Mouse (Mus musculus) gastrocnemius, postnatal 4 days (tissue): Measurements from ENCODE around the gene Arhgef3. TPM values are rescaled to one million over a fixed set of nuclear protein-coding genes. Genes with fewer than 3 reads are reported as not detected.
A peak's percentile ranks its signal among the peaks of the same experiment; 100 is the strongest.

Experiments used
- DNase-seq, 2 experiments: peaks; one replicate each; pipeline ENCODE4 v3.0.0; 2021 to 2022; ENCODE audit warnings: low spot score in 2 of 2, mixed read lengths in 2 of 2
- total RNA-seq, 2 experiments: library from RNA; stranded (reverse); gene quantifications; 2 replicates each; pipeline ENCODE4 v1.2.3; 2021

The Arhgef3 gene
- total RNA-seq, 2 experiments from 2014 or later, result 24.8 to 25.1 TPM

DNA sequence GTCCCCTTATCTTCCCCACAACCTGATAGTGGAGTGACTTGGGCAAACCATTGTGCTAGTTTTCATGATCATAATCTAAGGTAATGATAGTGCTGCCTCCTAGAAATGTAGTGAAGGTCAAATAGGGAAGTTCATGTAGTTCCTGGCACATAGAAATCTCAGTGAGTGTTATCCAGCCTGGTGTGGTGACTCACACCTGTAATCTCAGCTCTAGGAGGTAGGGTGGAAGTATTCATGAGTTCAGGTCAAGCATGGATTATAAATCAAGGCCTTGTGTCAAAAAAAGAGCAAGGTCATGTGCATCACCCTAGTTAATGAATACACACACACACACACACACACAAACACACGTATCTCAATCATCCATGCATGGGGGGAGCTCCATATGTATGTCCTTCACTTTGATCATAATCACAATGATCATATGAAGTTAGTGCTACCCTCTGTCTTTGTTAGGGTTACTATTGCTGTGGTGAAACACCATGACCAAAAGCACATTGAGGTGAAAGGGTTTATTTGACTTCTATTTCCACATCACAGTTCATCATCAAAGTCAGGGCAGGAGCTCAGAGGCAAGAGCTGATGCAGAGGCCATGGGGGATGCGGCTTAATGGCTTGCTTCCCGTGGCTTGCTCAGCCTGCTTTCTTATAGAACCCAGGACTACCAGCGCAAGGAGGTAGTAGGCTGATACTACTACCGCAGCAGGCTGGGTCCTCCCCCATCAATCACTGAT lies 226.2 kb downstream of the Arhgef3 start:
- no peak for DNase-seq

- DNase-seq, result no peak
Observed at GRCm38 (mm10) chr14:27341486-27341885, 226.8 kb downstream of the Arhgef3 start.

DNA sequence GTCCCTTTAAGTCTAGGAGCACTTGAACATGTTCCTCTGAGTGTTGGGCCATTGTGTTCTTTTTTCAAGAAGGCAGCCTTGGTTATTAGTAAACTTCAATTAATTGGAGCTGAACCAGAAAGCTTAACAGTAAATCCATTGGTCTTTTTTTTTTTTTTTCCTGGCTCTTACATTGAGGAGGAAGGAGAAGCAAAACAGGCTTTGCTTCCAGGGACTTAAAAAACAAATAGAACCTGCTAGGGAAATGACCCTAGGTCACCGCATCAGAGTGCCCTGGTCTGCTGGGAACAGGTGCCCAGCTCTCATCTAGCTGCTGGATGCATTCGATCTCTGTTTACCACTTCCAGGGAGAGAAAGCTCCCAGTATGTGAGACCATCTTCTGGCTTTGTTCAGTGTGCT lies 227.8 kb downstream of the Arhgef3 start:
- no peak for DNase-seq

DNA sequence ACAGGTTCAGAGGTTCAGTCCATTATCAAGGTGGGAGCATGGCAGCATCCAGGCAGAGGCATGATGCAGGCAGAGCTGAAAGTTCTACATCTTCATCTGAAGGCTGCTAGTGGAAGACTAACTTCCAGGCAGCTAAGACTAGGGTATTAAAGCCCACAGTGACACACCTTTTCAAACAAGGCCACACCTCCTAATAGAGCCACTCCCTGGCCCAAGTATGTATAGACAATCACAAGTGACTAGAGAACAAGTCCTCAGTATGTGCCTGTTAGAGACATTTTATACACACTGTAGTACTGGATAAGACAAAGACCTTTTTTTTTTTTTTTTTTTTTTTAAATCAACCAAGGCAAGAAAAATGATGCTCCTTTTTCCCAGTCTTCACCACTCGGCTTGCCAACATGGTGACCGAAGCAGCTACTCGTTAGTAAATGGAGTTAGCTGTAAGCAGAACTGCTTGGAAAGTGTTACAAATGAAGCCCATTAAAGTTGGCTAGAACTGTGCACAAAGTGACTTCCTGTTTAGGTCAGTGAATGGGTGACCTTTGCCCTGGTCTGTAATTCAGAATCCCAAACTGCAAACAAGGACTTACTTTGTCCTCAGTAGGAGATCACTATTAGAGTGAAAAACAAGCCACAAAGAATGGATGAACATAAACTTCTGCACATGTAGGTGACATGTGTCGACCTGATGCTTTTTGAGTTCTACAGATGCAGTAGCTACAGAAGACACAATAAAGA lies 229.7 kb downstream of the Arhgef3 start:
- no peak for DNase-seq

DNA sequence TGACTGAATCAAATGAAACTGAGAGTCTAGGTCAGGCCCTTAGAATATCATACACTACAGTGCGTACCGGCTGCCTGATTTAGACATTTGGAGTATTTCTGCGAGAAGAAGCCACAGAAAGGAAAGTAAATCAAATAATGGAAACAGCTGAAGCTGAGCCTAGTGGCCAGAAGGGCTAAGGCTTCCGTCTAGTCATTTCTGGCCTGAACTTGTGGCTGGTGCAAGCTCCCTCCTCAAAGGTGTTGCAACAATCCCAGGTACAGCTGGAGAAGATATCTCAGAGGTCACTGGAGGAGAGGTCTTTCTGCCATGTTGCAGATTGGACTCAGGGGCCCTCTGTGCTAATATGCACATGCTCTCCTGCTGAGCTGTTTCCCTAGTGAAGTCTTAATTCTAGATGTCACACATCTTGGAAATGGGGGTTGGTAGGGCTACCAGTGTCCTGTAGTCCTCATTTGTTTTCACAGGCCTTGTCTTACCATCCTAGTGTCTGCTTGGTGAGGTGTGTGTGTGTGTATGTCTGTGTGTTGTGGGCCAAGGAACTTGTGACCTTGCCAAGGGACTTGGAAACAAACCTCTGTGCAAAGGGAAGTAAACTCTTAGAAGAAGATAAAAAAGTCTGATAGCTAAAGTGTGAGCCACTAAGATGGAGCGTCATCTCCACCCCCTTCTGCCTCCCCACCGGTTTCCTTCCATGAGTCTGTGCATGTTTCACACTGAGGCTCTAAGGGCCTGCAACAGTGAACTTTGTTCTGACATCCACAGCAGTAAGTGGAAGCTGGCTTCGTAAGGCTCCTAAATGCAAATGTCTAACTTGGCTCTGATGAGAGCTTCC lies 230.6 kb downstream of the Arhgef3 start:
- DNase-seq, result no peak

DNA sequence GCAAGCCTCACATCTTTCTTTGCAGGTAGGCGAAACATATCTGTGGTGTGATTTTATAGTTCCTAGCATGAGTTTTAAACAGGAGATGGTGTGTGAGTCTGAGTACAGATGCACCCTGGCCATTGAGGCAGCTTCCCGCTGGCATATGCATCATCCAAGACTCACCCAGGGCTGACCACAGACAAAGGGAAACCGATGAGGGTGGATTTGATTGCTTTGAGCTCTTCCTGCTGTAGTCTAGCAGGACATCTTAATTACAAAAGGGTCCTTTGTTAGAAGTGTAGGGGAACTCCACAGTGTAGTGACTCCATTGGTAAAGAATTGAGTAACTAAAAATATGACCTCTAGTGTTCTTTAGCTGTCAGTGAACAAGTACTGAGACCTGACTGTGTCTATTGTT lies 232.5 kb downstream of the Arhgef3 start:
- DNase-seq, result no peak

GRCm38 (mm10) chr14:27347666-27348065 lies 233.0 kb downstream of the Arhgef3 start:
- DNase-seq, result no peak

- DNase-seq, result no peak
Observed at GRCm38 (mm10) chr14:27348088-27348487, 233.4 kb downstream of the Arhgef3 start.

GRCm38 (mm10) chr14:27348656-27349055 lies 234.0 kb downstream of the Arhgef3 start:
- no peak for DNase-seq

GRCm38 (mm10) chr14:27349120-27349519 lies 234.4 kb downstream of the Arhgef3 start:
- DNase-seq, result no peak

DNA sequence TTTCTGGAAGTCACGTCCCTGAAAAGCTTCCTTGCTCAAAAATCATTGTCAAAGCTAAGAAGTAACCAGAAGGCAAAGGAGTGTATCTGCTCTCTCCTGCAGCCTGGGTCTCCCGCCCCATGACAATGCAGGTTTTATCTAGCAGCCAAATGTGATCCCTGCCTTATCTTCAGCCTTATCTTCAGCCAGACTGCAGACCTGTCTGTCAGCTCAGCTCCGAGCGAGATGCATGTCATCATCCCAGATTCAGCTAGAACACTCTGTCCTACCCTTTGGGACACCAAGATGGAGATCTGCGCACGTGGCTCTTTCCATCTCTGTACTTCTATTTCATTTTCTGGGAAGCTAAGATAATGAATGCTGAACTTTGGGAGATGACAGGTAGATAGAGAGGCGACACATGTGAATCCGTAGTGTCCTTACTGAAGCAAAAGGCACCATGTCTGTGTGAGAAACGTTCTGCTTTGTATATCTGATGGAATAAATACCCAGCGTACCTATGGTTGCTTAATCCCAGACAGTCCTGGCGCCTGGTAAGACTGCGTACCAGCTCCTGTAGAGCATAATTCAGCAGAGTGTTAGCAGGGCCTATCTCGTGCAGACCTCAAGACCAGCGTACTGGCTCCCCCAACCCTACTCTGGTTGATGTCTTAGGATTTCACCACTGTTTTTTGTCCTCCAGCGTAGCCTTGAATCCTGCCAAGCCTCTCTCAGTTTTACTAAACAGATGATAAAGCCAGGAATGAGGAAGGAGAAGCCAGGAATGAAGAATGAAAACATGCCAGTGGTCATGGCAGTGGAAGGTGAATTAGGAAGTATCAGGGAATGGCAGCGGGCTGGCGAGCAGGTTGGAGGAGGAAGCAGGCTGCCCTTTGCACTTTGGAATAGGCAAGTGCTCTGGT lies 235.4 kb downstream of the Arhgef3 start:
- no peak for DNase-seq

GRCm38 (mm10) chr14:27351051-27351475 lies 236.4 kb downstream of the Arhgef3 start:
- peak in 1 of 2 experiments; percentile 19 for DNase-seq

- peak in 1 of 2 experiments; percentile 40 for DNase-seq
Observed at GRCm38 (mm10) chr14:27351476-27352079, 236.9 kb downstream of the Arhgef3 start.

DNA sequence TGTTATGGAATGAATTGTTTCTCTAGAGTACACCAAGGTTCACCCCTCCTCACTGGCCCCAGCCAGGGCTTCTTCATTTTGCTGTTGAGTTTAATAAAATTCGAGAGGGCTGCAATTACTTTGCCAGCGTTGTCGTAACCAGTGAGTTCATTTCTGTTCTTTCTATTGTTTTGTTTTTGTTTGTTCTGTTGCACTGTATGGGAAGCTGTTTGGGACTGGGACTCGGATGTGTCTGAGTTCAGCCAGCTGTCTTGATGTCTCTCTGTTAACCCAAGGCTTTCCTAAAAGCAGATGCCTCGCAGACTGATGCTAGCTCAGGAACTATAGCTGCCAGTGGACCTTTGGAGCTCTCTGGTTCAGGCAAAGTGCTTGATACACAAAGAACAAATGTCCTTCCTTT lies 237.8 kb downstream of the Arhgef3 start:
- no peak for DNase-seq

- no peak for DNase-seq
Observed at GRCm38 (mm10) chr14:27355151-27355550, 240.5 kb downstream of the Arhgef3 start.

DNA sequence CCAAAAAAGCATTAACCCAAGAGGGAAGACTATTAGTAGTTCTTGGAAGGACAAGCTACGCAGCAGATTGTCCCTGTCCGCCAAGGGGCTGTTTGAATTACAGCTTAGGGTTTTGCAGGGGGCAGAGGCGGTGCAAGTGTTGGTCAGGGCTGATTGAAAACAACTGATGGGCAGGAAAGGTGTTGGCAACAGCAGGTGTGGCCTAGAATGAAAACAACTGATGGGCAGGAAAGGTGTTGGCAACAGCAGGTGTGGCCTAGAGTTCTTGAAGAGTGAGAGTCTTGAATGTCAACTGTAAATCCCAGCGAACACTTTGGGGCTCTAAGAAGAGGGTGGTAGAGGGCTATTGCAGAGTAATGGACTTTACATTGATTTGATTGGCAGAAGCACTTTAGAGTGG lies 241.2 kb downstream of the Arhgef3 start:
- no peak for DNase-seq

GRCm38 (mm10) chr14:27357139-27357538 lies 242.4 kb downstream of the Arhgef3 start:
- no peak for DNase-seq

GRCm38 (mm10) chr14:27358202-27358601 lies 243.5 kb downstream of the Arhgef3 start:
- no peak for DNase-seq

DNA sequence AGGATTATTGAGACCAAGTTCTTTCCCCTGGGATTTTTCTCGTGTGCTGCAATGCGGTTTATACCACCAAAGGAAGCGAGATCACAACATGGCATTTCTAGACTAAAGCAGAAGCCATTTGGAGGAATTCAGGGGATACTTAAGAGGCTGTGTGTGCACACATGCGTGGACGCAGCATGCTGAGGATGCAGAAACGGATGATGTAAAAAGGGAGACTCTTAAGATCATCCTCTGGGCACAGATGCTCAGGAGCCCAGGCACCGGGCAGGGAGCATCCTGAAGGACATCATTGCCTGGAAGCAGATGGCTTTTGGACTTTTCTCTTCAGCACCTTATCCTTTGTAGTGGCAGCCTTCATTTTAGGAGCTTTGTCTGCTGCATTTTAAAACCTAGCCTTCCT lies 246.2 kb downstream of the Arhgef3 start:
- DNase-seq, result no peak

DNA sequence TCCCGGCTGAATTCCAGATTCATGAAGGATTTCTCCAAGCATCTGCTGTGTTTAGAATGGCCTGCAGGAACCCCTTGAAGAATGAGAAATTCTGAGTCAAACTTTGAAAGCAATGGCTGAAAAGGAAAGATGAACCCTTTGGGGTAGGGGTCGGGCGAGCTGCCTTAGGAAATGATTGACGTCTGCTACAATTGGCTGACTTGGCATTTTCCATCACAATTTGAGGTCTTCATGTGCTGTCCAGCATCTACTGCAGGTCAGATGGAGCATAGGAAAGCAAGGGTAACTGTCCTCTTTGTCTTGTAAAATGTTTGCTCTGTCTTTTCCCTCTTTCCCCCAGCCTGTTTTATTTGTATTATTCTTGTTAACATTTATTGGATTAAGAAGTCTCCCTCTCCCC lies 246.8 kb downstream of the Arhgef3 start:
- no peak for DNase-seq
